Mouse (Mus musculus) megakaryocyte, embryonic 14.5 days (primary cell): ENCODE results near the gene Rlbp1.
A peak's percentile ranks its signal among the peaks of the same experiment; 100 is the strongest.

Experiments used
- FLI1 ChIP-seq: IDR thresholded peaks from 2 replicates; pipeline ENCODE4 v1.6.1; 2012; ENCODE audit warnings: low read length, inconsistent platforms, mixed read lengths
- GATA1 ChIP-seq: IDR thresholded peaks from 3 replicates; pipeline ENCODE4 v1.6.1; 2012; ENCODE audit warnings: mixed read lengths, low read length, inconsistent platforms, borderline replicate concordance

DNA sequence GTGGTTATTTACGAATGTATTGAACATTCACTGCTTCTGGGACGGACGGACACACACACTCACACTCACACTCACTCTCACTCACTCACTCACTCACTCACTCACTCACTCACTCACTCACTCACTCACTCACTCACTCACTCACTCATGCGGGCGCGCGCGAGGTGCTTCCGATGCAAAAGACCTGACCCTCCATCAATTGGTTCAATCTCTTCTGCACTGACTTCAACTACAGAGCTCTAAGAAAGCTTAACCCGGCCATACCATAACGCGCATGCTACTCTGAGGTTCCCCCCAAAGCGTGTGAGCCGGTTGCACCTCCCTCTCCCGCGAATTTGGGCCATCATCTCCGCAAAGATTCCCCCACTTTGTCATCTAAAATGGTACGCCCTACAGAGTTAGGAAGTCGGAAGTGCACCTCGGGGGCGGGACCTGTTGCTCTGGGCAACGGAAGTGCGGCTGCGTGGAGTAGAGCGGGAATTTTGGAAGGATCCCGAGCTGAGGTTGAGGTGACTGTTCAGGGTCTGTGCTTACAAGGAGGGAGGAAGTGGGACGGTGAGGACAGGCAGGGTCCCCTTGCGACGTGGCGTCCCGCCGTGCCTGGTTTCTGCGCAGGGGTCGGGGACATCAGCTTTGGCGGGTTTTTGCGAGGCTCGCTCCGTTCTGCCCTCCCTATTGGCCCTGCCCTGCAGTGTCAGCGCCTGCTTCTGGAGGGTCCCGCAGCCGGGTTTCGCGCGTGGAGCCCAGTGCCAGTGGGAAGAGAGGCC, 5.2 kb upstream of the Rlbp1 start, which contains the start of gene Fanci:
- TF ChIP-seq GATA1 = no peak
- TF ChIP-seq FLI1 = peak; percentile 92; the same call in 1 of the 2 replicates
